Mouse (Mus musculus): ENCODE results near the gene Gm3383. TPM values are rescaled to one million over a fixed set of nuclear protein-coding genes. Genes with fewer than 3 reads are reported as not detected.
"Not testable (repeated sequence)": the region's sequence is repeated elsewhere in the genome, so short reads cannot be mapped to it uniquely, and the experiment has no call there.

Gm3383 gene
- not detected in 2 replicates for polyA plus RNA-seq (2011; ENCODE audit: insufficient read depth, insufficient read length, low replicate concordance, missing spikeins)

DNA sequence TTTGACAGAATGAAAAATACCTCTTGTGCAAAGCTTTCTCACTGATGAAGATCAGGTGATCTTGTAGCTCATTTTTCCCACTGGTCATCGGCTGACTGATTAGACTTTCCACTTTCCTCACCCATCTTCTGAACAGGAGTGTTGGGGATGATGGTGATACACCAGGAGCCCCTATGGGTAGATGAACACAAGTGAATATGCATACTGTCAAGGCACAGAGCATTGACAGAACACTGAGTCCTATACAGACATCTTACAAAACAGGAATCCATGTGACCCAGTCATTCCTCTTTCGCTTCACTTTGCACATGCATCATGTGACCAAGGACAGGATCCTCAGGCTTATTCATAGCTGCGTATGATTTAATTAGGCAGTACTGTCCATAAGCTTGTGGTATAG lies at the start of gene Gm3383:
Gene Gm3383, minus strand, starts transcription at position 101 of the 400 bp plus-strand sequence.
- H3K4me1 ChIP-seq (ENCODE audit: control insufficient read depth, insufficient read depth, low read length); H3K4me3 ChIP-seq (replicated peaks; ENCODE audit: control insufficient read depth, low read depth, low read length): not testable (repeated sequence)
- WGBS: no CpG with 5 or more reads among the region's 3 CpGs

DNA sequence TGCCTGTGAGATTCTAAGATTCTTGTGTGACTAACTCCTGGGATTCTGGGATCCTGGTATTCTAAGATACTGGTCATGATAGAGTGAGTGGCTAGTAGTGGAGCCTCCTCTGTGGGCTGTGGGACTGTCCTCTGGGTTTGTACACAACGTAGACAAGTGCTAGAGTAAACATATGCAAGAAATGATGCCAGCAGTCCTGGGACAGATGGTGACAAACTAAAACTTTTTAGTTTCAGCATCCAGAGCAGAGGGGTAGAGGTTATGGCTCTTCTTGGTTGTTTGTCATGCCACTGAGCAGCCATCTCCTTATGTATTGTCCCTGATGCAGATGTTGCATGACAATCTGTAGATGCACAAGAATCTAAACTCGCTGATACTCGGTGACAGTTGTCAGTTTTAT lies 48.1 kb upstream of the Gm3383 start:
- 80% methylated on average over 3 of the region's 3 CpGs for WGBS
- H3K4me3 ChIP-seq (replicated peaks; ENCODE audit: control insufficient read depth, low read depth, low read length); H3K4me1 ChIP-seq (ENCODE audit: control insufficient read depth, insufficient read depth, low read length); H3K27ac ChIP-seq (ENCODE audit: control insufficient read depth, insufficient read depth, low read depth, low read length, poor library complexity): not testable (repeated sequence)

More for the DNA sequence above, at the start of gene Gm3383:
- not testable (repeated sequence) for H3K27ac ChIP-seq (ENCODE audit: control insufficient read depth, insufficient read depth, low read depth, low read length, poor library complexity)

DNA sequence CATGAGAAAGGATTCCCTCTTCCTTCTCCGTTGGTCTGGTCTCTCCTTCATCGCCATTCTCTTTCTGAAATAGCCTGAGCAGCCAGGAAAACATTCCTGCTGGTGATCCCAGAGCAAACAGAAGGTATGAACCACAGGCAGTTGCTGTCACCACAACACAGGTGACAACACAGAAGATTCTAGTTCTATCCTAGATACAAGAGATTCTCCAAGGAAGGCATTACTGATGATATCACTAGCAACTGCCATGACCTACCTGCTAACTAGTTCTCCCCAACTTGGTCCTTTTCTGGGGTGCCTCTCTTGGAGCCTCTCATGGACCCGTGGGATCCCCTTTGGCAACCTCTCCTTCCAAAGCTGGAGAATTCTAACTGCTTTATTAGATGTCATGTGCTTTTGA lies 22.4 kb upstream of the Gm3383 start, which contains the start of gene Gm3424:
Gene Gm3424, minus strand, starts transcription at position 101 of the 400 bp plus-strand sequence.
- H3K27ac ChIP-seq (ENCODE audit: control insufficient read depth, insufficient read depth, low read depth, low read length, poor library complexity): not testable (repeated sequence)
- WGBS: no CpG with 5 or more reads among the region's 3 CpGs

DNA sequence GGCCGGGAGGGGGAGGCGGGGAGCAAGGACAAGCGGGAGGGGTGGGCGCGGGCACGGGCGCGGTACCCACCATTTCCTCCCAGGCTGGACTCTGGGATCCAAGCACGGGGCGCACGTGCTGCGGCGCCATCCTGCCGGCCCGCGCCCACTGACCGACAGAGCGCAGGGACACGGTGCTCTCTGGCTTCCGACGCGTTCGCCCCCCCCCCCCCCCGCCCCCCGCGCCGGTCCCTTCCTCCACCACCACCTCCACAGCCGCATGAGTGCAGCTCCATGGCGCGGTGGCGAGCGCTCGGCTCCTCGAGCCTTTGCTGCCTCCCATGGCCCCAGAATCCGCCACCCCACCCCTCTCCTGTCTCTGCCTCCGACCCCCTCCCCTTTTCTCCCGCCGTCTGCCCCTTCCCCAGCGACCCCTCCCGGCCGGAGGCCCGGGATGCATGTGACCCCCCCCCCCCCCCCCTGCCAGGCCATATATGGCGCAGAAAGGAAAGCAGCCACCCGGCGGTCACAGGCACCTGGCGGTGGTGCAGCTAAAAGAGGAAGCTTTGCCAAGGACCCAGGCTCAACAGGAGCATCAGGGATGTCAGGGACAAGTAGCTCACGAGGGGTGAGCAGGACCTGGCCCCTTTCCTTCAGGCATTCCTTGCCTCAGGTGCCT lies 5.0 kb upstream of the Gm3383 start:
- H3K27ac ChIP-seq (ENCODE audit: control insufficient read depth, insufficient read depth, low read depth, low read length, poor library complexity); H3K4me3 ChIP-seq (replicated peaks; ENCODE audit: control insufficient read depth, low read depth, low read length); H3K4me1 ChIP-seq (ENCODE audit: control insufficient read depth, insufficient read depth, low read length): not testable (repeated sequence)
- WGBS: no CpG with 5 or more reads among the region's 47 CpGs

More for the DNA sequence above, 22.4 kb upstream of the Gm3383 start, which contains the start of gene Gm3424:
- H3K4me1 ChIP-seq (ENCODE audit: control insufficient read depth, insufficient read depth, low read length); H3K4me3 ChIP-seq (replicated peaks; ENCODE audit: control insufficient read depth, low read depth, low read length): not testable (repeated sequence)

DNA sequence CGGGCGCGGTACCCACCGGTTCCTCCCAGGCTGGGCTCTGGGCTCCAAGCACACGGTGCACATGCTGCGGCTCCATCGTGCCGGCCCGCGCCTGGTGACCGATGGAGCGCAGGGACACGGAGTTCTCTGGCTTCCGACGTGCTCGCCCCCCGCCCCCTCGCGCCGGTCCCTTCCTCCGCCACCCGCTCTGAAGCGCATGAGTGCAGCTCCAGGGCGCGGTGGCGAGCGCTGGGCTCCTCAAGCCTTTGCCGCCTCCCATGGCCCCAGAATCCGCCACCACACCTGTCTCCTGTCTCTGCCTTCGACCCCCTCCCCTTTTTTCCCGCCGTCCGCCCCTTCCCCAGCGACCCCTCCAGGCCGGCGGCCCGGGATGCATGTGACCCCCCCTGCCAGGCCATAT lies 66.3 kb downstream of the Gm3383 start, which contains the start of gene Gm3373:
Gene Gm3373, minus strand, starts transcription at position 101 of the 400 bp plus-strand sequence.
- H3K4me1 ChIP-seq (ENCODE audit: control insufficient read depth, insufficient read depth, low read length); H3K27ac ChIP-seq (ENCODE audit: control insufficient read depth, insufficient read depth, low read depth, low read length, poor library complexity); H3K4me3 ChIP-seq (replicated peaks; ENCODE audit: control insufficient read depth, low read depth, low read length): not testable (repeated sequence)
- no CpG with 5 or more reads among the region's 37 CpGs for WGBS

DNA sequence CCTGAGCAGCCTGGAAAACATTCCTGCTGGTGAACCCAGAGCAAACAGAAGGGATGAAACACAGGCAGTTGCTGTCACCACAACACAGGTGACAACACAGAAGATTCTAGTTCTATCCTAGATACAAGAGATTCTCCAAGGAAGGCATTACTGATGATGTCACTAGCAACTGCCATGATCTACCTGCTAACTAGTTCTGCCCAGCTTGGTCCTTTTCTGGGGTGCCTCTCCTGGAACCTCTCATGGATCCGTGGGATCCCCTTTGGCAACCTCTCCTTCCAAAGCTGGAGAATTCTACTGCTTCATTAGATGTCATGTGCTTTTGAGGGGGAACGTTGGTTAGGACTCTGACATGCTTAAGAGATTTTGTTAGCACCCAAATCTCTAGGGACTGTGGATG lies 120.4 kb downstream of the Gm3383 start, which contains the start of gene Gm9603:
Gene Gm9603, minus strand, starts transcription at position 101 of the 400 bp plus-strand sequence.
- not testable (repeated sequence) for H3K27ac ChIP-seq (ENCODE audit: control insufficient read depth, insufficient read depth, low read depth, low read length, poor library complexity); H3K4me3 ChIP-seq (replicated peaks; ENCODE audit: control insufficient read depth, low read depth, low read length); H3K4me1 ChIP-seq (ENCODE audit: control insufficient read depth, insufficient read depth, low read length)
- WGBS: no CpG with 5 or more reads among the region's 2 CpGs

DNA sequence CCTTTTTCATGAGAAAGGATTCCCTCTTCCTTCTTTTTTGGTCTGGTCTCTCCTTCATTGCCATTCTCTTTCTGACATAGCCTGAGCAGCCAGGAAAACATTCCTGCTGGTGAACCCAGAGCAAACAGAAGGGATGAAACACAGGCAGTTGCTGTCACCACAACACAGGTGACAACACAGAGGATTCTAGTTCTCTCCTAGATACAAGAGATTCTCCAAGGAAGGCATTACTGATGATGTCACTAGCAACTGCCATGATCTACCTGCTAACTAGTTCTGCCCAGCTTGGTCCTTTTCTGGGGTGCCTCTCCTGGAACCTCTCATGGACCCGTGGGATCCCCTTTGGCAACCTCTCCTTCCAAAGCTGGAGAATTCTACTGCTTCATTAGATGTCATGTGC lies 174.9 kb downstream of the Gm3383 start, which contains the start of gene Gm8265:
Gene Gm8265, minus strand, starts transcription at position 101 of the 400 bp plus-strand sequence.
- H3K27ac ChIP-seq (ENCODE audit: control insufficient read depth, insufficient read depth, low read depth, low read length, poor library complexity); H3K4me3 ChIP-seq (replicated peaks; ENCODE audit: control insufficient read depth, low read depth, low read length); H3K4me1 ChIP-seq (ENCODE audit: control insufficient read depth, insufficient read depth, low read length): not testable (repeated sequence)
- WGBS: no CpG with 5 or more reads among the region's 1 CpGs

Other genes with a start within 250 kb of the Gm3383 start
- not detected in 2 replicates for gene Gm8265, start 175.0 kb downstream of the Gm3383 start, polyA plus RNA-seq (2011; ENCODE audit: insufficient read depth, insufficient read length, low replicate concordance, missing spikeins)
- gene Gm9603, start 120.5 kb downstream of the Gm3383 start, polyA plus RNA-seq (2011; ENCODE audit: insufficient read depth, insufficient read length, low replicate concordance, missing spikeins): not detected in 2 replicates
- not detected in 2 replicates for gene Gm3373, start 66.4 kb downstream of the Gm3383 start, polyA plus RNA-seq (2011; ENCODE audit: insufficient read depth, insufficient read length, low replicate concordance, missing spikeins)
- not detected in 2 replicates for gene Gm3424, start 22.3 kb upstream of the Gm3383 start, polyA plus RNA-seq (2011; ENCODE audit: insufficient read depth, insufficient read length, low replicate concordance, missing spikeins)
- gene Gm8237, start 72.4 kb upstream of the Gm3383 start, polyA plus RNA-seq (2011; ENCODE audit: insufficient read depth, insufficient read length, low replicate concordance, missing spikeins): not detected in 2 replicates
- gene Gm3248, start 153.8 kb upstream of the Gm3383 start, polyA plus RNA-seq (2011; ENCODE audit: insufficient read depth, insufficient read length, low replicate concordance, missing spikeins): not detected in 2 replicates
- not detected in 2 replicates for gene Gm3453, start 171.2 kb upstream of the Gm3383 start, polyA plus RNA-seq (2011; ENCODE audit: insufficient read depth, insufficient read length, low replicate concordance, missing spikeins)

All from bone marrow, adult 2 months (tissue).